Comparison of ENCODE assay signal across 14 mouse cellular contexts in the genomic region with DNA sequence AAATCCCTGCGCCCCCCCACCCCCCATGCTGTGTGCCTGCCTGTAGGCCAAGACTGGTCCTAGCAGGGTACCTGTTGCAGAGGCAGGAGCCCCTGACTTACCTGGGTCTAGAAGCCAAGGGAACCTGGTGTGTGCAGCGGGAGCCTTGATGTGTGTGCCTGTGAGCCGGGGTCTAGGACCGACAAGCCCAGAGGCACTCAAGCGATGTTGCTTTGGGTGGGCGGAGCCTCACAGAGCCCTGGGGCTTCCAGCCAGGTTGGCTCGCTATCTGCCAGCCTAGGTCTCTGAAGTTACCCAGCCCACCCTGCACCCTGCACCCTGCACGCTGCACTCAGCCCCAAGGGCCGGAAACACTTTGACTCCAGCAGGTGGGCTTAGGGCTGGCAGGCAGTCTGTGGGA. TPM values are rescaled to one million over a fixed set of nuclear protein-coding genes. Genes with fewer than 3 reads are reported as not detected.
DNase-seq lines count a peak whose midpoint lies in the region; ATAC-seq lines count a peak whose summit lies in the region.
"Had no signal": no experiment of that assay in that cellular context is flagged by ENCODE, and none has a peak within 500 bp of the region (broad histone marks: within the 10 kb centered on the region; RNA-seq: fewer than 3 reads in every experiment).

No protein-coding gene starts in this region.

- peak overlapping the region; percentile 76 for H3K9ac ChIP-seq in heart, embryonic 16.5 days (ENCODE audit: low read length)
- H3K9ac ChIP-seq in midbrain, embryonic 13.5 days (replicated peaks), result no peak overlapping the region
- no peak overlapping the region for H3K9ac ChIP-seq in midbrain, embryonic 14.5 days (replicated peaks; ENCODE audit: low read length)
- H3K9ac ChIP-seq in forebrain, embryonic 15.5 days (replicated peaks), result no peak overlapping the region

- peaks cover 3% of the 10 kb centered on the region; the same call in 1 of the 2 replicates for H3K27me3 ChIP-seq in heart, embryonic 16.5 days (ENCODE audit: control insufficient read depth, insufficient read depth, low read length)
- H3K27me3 ChIP-seq in midbrain, embryonic 13.5 days, result peaks cover 7% of the 10 kb centered on the region; the same call in 1 of the 2 replicates
- H3K27me3 ChIP-seq in midbrain, embryonic 14.5 days (ENCODE audit: control insufficient read depth, insufficient read depth, low read length), result no peaks in the 10 kb centered on the region
- no peaks in the 10 kb centered on the region for H3K27me3 ChIP-seq in forebrain, embryonic 15.5 days

- peak overlapping the region; percentile 66 for H3K4me2 ChIP-seq in heart, embryonic 16.5 days (ENCODE audit: low read depth, low read length)
- H3K4me2 ChIP-seq in midbrain, embryonic 13.5 days (replicated peaks), result no peak overlapping the region
- H3K4me2 ChIP-seq in midbrain, embryonic 14.5 days (ENCODE audit: low read length), result no peak overlapping the region
- H3K4me2 ChIP-seq in forebrain, embryonic 15.5 days (replicated peaks), result no peak overlapping the region

- peak overlapping the region; percentile 74 for H3K27ac ChIP-seq in heart, embryonic 16.5 days (ENCODE audit: low read length)
- H3K27ac ChIP-seq in midbrain, embryonic 13.5 days, result no peak overlapping the region
- no peak overlapping the region for H3K27ac ChIP-seq in midbrain, embryonic 14.5 days (replicated peaks; ENCODE audit: low read depth, low read length)
- no peak overlapping the region for H3K27ac ChIP-seq in forebrain, embryonic 15.5 days (replicated peaks)
- H3K27ac ChIP-seq: left cerebral cortex, adult 2 months had no signal

- WGBS in heart, embryonic 16.5 days, result 19% methylated on average over 9 of the region's 9 CpGs
- 25% methylated on average over 9 of the region's 9 CpGs for WGBS in midbrain, embryonic 13.5 days
- 24% methylated on average over 9 of the region's 9 CpGs for WGBS in midbrain, embryonic 14.5 days
- WGBS in forebrain, embryonic 15.5 days, result 21% methylated on average over 9 of the region's 9 CpGs

- peak; percentile 65 for ATAC-seq in heart, embryonic 16.5 days (replicated peaks; ENCODE audit: extremely low read depth, insufficient read depth, low FRiP score)
- 0 out of 2 replicates have a peak, but pooled peaks have one; percentile 17 for ATAC-seq in midbrain, embryonic 13.5 days
- ATAC-seq in midbrain, embryonic 14.5 days (ENCODE audit: low FRiP score, low TSS enrichment), result no peak
- ATAC-seq in forebrain, embryonic 15.5 days (replicated peaks), result 0 out of 2 replicates have a peak, but pooled peaks have one; percentile 43

- peaks cover 45% of the 10 kb centered on the region for H3K4me1 ChIP-seq in heart, embryonic 16.5 days (ENCODE audit: control insufficient read depth, insufficient read depth, low read length)
- peaks cover 17% of the 10 kb centered on the region for H3K4me1 ChIP-seq in midbrain, embryonic 13.5 days (replicated peaks)
- 0 out of 2 replicates have a peak, but pooled peaks cover 3% of the 10 kb centered on the region for H3K4me1 ChIP-seq in midbrain, embryonic 14.5 days (ENCODE audit: control insufficient read depth, insufficient read depth, low read length)
- 0 out of 2 replicates have a peak, but pooled peaks cover 3% of the 10 kb centered on the region for H3K4me1 ChIP-seq in forebrain, embryonic 15.5 days
- H3K4me1 ChIP-seq: megakaryocyte, embryonic 14.5 days had no signal

- H3K36me3 ChIP-seq in heart, embryonic 16.5 days (ENCODE audit: control insufficient read depth, insufficient read depth), result no peaks in the 10 kb centered on the region
- no peaks in the 10 kb centered on the region for H3K36me3 ChIP-seq in midbrain, embryonic 13.5 days
- no peaks in the 10 kb centered on the region for H3K36me3 ChIP-seq in midbrain, embryonic 14.5 days (ENCODE audit: control insufficient read depth, insufficient read depth, low read length)
- H3K36me3 ChIP-seq in forebrain, embryonic 15.5 days, result no peaks in the 10 kb centered on the region

- peak overlapping the region; percentile 48 for H3K4me3 ChIP-seq in heart, embryonic 16.5 days (ENCODE audit: low read length)
- H3K4me3 ChIP-seq in midbrain, embryonic 13.5 days (replicated peaks), result no peak overlapping the region
- no peak overlapping the region for H3K4me3 ChIP-seq in midbrain, embryonic 14.5 days (replicated peaks; ENCODE audit: low read depth, low read length)
- H3K4me3 ChIP-seq in forebrain, embryonic 15.5 days, result no peak overlapping the region
- H3K4me3 ChIP-seq: left cerebral cortex, adult 2 months; megakaryocyte, embryonic 14.5 days had no signal

- DNase-seq in heart, adult 8-10 months (ENCODE audit: low spot score), result no peak
- no peak for DNase-seq in midbrain, embryonic 14.5 days
- DNase-seq in retina, postnatal 1 day, result peak; percentile 56
- no peak for DNase-seq in right cerebral cortex, adult 18-20 months
- no peak for DNase-seq in left cerebral cortex, adult 18-20 months (ENCODE audit: low spot score in 2 of 2)
- DNase-seq: adrenal gland, postnatal 25 days; cerebellum, postnatal 25 days; gastrocnemius, postnatal 14 days had no signal

- no peaks in the 10 kb centered on the region for H3K9me3 ChIP-seq in heart, embryonic 16.5 days (replicated peaks; ENCODE audit: control insufficient read depth, low read length)
- no peaks in the 10 kb centered on the region for H3K9me3 ChIP-seq in midbrain, embryonic 13.5 days
- H3K9me3 ChIP-seq in midbrain, embryonic 14.5 days (ENCODE audit: control insufficient read depth, low read length), result no peaks in the 10 kb centered on the region
- H3K9me3 ChIP-seq in forebrain, embryonic 15.5 days, result no peaks in the 10 kb centered on the region
- H3K9me3 ChIP-seq: megakaryocyte, embryonic 14.5 days had no signal

RNA-seq across cellular contexts. Expression of gene Kcne1, which starts 0.5 kb away (rescaled TPM):
- polyA plus RNA-seq in heart, embryonic 16.5 days (2015; fragmentation: Nextera tagmentation; extraction: Ambion mirVana), result 166 and 187 TPM in 2 replicates
- total RNA-seq in heart, adult 8-10 months (2022), result 1 to 10 TPM; 2.7 to 7.8 (median 4.7) TPM
- 0.12 TPM in 1 of 2 replicates, not detected in the other for polyA plus RNA-seq in midbrain, embryonic 13.5 days (2015; fragmentation: Nextera tagmentation; extraction: Ambion mirVana)
- polyA plus RNA-seq in midbrain, embryonic 14.5 days (2014; fragmentation: Nextera tagmentation; extraction: Ambion mirVana), result 0.07 TPM in 1 of 2 replicates, not detected in the other
- 0.33 TPM in 1 of 2 replicates, not detected in the other for polyA plus RNA-seq in forebrain, embryonic 15.5 days (2015; fragmentation: Nextera tagmentation; extraction: Ambion mirVana)
- total RNA-seq in left cerebral cortex, adult 18-20 months (2021), result not detected
- total RNA-seq: adrenal gland, postnatal 25 days; gastrocnemius, postnatal 14 days; left cerebral cortex, adult 2 months had no signal

RNA-seq across cellular contexts. Expression of gene Fam243, which starts 37.5 kb away (rescaled TPM):
- 0.05 TPM in 1 of 2 replicates, not detected in the other for polyA plus RNA-seq in heart, embryonic 16.5 days (2015; fragmentation: Nextera tagmentation; extraction: Ambion mirVana)
- under 1 TPM; 0.24 to 0.86 (median 0.42) TPM for total RNA-seq in heart, adult 8-10 months (2022)
- not detected in 2 replicates for polyA plus RNA-seq in midbrain, embryonic 13.5 days (2015; fragmentation: Nextera tagmentation; extraction: Ambion mirVana)
- not detected in 2 replicates for polyA plus RNA-seq in midbrain, embryonic 14.5 days (2014; fragmentation: Nextera tagmentation; extraction: Ambion mirVana)
- 0.17 TPM in 1 of 2 replicates, not detected in the other for polyA plus RNA-seq in forebrain, embryonic 15.5 days (2015; fragmentation: Nextera tagmentation; extraction: Ambion mirVana)
- not detected for total RNA-seq in left cerebral cortex, adult 18-20 months (2021)
- total RNA-seq: adrenal gland, postnatal 25 days; CH12.LX; gastrocnemius, postnatal 14 days; left cerebral cortex, adult 2 months had no signal

RNA-seq across cellular contexts. Expression of gene Smim11, which starts 57.6 kb away (rescaled TPM):
- 120 and 124 TPM in 2 replicates for polyA plus RNA-seq in heart, embryonic 16.5 days (2015; fragmentation: Nextera tagmentation; extraction: Ambion mirVana)
- 10 to 100 TPM; 84.4 to 94.5 (median 88.3) TPM for total RNA-seq in heart, adult 8-10 months (2022)
- 94.2 and 109 TPM in 2 replicates for polyA plus RNA-seq in midbrain, embryonic 13.5 days (2015; fragmentation: Nextera tagmentation; extraction: Ambion mirVana)
- 71.6 and 75.9 TPM in 2 replicates for polyA plus RNA-seq in midbrain, embryonic 14.5 days (2014; fragmentation: Nextera tagmentation; extraction: Ambion mirVana)
- polyA plus RNA-seq in forebrain, embryonic 15.5 days (2015; fragmentation: Nextera tagmentation; extraction: Ambion mirVana), result 92.6 and 107 TPM in 2 replicates
- total RNA-seq in left cerebral cortex, adult 18-20 months (2021), result 10 to 100 TPM; 20.2 to 20.6 TPM

Comparison
In these comparisons a context has a peak if more than half of its experiments do, and no peak if none do; other contexts are left out.
1. RNA of gene Kcne1, which starts 0.5 kb away (polyA plus RNA-seq): 166 to 187 TPM in heart, embryonic 16.5 days; 0.12 TPM in midbrain, embryonic 13.5 days, 0.07 TPM in midbrain, embryonic 14.5 days and 0.33 TPM in forebrain, embryonic 15.5 days; every median in the first group is over 100 times any median in the second.